Mouse (Mus musculus) gonadal fat pad, adult 2 months (tissue): Measurements from ENCODE around the gene Slc16a11. TPM values are rescaled to one million over a fixed set of nuclear protein-coding genes. Genes with fewer than 3 reads are reported as not detected.

Source experiments
- DNase-seq: peaks from one replicate; pipeline ENCODE4 v3.0.0-alpha.2; 2012; ENCODE audit warnings: low read depth
- polyA plus RNA-seq: library from polyadenylated mRNA; depleted of rRNA; stranded (reverse); fragments of >200 nt; gene quantifications from 2 replicates; pipeline ENCODE4 v1.2.3, GENCODE M21; 2012

Slc16a11 gene
- polyA plus RNA-seq, 1 experiment: 30.7 TPM

GRCm38 (mm10) chr11:70200036-70200608 lies 12.4 kb upstream of the Slc16a11 start:
- no peak for DNase-seq

- no peak for DNase-seq
These were observed 10.9 kb upstream of the Slc16a11 start for GRCm38 (mm10) chr11:70201691-70202090.

GRCm38 (mm10) chr11:70206801-70207200 lies 5.8 kb upstream of the Slc16a11 start:
- DNase-seq: no peak

- no peak for DNase-seq
These were observed 5.3 kb upstream of the Slc16a11 start for GRCm38 (mm10) chr11:70207283-70207682.

- DNase-seq: no peak
These were observed 3.7 kb upstream of the Slc16a11 start for GRCm38 (mm10) chr11:70208778-70209388.

- no peak for DNase-seq
These were observed 1.9 kb upstream of the Slc16a11 start for GRCm38 (mm10) chr11:70210681-70211080.

GRCm38 (mm10) chr11:70211972-70212371 lies 580 bp upstream of the Slc16a11 start:
- DNase-seq: no peak

- DNase-seq: no peak
These were observed 344 bp downstream of the Slc16a11 start for GRCm38 (mm10) chr11:70212896-70213295.

GRCm38 (mm10) chr11:70213736-70214135 lies 1.2 kb downstream of the Slc16a11 start:
- DNase-seq: no peak

GRCm38 (mm10) chr11:70214191-70214855 lies 1.8 kb downstream of the Slc16a11 start:
- DNase-seq: no peak

GRCm38 (mm10) chr11:70214856-70215209 lies 2.3 kb downstream of the Slc16a11 start:
- DNase-seq: no peak

GRCm38 (mm10) chr11:70215301-70215700 lies 2.7 kb downstream of the Slc16a11 start:
- DNase-seq: no peak

- DNase-seq: no peak
These were observed 3.6 kb downstream of the Slc16a11 start for GRCm38 (mm10) chr11:70216103-70216502.

GRCm38 (mm10) chr11:70218039-70218438 lies 5.5 kb downstream of the Slc16a11 start:
- DNase-seq: no peak

- DNase-seq: no peak
These were observed 6.4 kb downstream of the Slc16a11 start for GRCm38 (mm10) chr11:70218741-70219470.

GRCm38 (mm10) chr11:70219873-70220272 lies 7.3 kb downstream of the Slc16a11 start:
- DNase-seq: no peak

- DNase-seq: no peak
These were observed 7.8 kb downstream of the Slc16a11 start for GRCm38 (mm10) chr11:70220323-70220722.

- peak; percentile 99 for DNase-seq
These were observed 8.4 kb downstream of the Slc16a11 start, which contains the start of gene Slc16a13 for GRCm38 (mm10) chr11:70220731-70221602. Gene Slc16a13, minus strand, starts transcription at chr11:70221064.

- DNase-seq: no peak
These were observed 9.3 kb downstream of the Slc16a11 start for GRCm38 (mm10) chr11:70221603-70222500.

GRCm38 (mm10) chr11:70223724-70224123 lies 11.2 kb downstream of the Slc16a11 start:
- no peak for DNase-seq
